Mouse (Mus musculus): ENCODE results near the gene St5. TPM values are rescaled to one million over a fixed set of nuclear protein-coding genes. Genes with fewer than 3 reads are reported as not detected.

St5 gene
- polyA plus RNA-seq, 1 experiment, result 44.8 TPM

DNA sequence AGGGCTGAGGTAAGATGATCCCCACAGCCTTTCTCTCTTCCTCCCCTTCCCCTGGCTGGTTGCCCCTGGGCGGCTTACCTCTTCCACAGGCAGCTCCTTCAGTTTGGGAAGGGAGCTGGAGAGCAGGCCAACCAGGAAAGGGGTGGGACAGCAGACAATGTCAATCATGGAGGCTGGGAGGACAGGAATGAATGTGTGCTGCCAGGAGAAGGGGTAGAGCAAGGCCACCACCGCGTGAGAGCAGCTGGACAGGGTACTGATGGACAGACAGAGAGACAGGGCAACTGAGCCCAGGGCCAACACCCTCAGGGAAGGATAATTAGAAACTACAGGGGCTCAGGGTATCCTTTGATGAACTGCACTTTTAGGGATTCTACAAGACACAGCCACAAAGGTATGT lies 175.9 kb downstream of the St5 start:
- WGBS, result 51% methylated on average over 3 of the region's 3 CpGs
- DNase-seq, result no peak
- H3K27me3 ChIP-seq (ENCODE audit: control insufficient read depth, insufficient read depth, low read length), result no peaks in the 10 kb centered on the region
- TF ChIP-seq CTCF (IDR thresholded peaks at IDR 0.05; ENCODE audit: borderline replicate concordance, insufficient read depth, low read depth, low read length), result no peak
- TF ChIP-seq POLR2A (IDR thresholded peaks at IDR 0.05; ENCODE audit: borderline replicate concordance, insufficient read depth, low read length), result no peak
- no peak overlapping the region for H3K27ac ChIP-seq (ENCODE audit: insufficient read depth, low read length)
- no peak overlapping the region for H3K4me3 ChIP-seq (replicated peaks; ENCODE audit: insufficient read depth, low read depth, low read length)
- H3K4me1 ChIP-seq (ENCODE audit: control insufficient read depth, insufficient read depth, low read length), result peaks cover 10% of the 10 kb centered on the region; the same call in 1 of the 2 replicates

DNA sequence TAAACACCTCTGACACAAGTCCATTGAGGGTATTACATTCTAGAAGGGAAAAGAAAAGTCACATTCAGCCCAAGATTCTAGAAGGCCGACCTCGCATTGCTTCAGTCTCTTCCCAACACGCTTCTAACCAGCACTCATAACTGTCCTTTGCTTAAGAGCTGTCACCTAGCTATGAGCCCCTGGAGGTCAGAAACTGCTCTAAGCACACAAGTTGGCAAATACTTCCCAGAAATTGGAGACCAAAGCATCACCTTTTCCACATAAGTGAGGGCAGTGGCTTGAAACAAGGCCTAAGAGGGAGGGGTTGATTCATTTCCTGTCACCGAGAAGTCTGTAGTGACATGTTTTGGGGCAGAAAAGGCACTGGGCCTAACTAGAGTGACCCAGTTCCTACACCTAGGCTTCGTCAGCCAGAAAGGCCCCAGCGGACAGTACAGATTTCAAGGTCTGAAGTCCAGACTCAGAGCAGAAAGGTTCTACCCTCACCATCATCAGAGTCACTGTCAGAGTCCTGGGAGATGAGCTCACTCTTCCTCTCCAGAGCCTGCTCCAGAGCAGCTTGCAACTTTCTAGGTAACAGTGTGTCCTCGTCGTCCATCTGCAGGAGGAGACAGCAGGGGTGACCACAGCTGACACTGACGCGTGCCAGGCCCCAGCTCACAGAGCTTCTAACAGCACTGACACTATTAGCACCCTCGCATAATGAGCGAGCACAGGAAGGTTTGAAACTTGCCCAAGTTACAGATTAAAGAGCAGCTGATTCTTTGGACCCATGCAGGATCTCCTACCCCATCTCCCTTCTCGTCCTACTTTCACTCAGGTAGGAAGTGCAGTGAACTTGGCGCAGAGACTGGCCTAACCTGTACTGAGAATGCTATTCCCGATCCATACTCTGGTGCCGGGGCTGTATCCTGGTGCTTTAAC lies 177.4 kb downstream of the St5 start:
- no peaks in the 10 kb centered on the region for H3K27me3 ChIP-seq (ENCODE audit: control insufficient read depth, insufficient read depth, low read length)
- no peak for DNase-seq
- TF ChIP-seq POLR2A (IDR thresholded peaks at IDR 0.05; ENCODE audit: borderline replicate concordance, insufficient read depth, low read length) (no peak), CTCF (IDR thresholded peaks at IDR 0.05; ENCODE audit: borderline replicate concordance, insufficient read depth, low read depth, low read length) (no peak)
- peaks cover 10% of the 10 kb centered on the region; the same call in 1 of the 2 replicates for H3K4me1 ChIP-seq (ENCODE audit: control insufficient read depth, insufficient read depth, low read length)
- 44% methylated on average over 16 of the region's 16 CpGs for WGBS
- H3K27ac ChIP-seq (ENCODE audit: insufficient read depth, low read length), result peak overlapping the region; percentile 15
- no peak overlapping the region for H3K4me3 ChIP-seq (replicated peaks; ENCODE audit: insufficient read depth, low read depth, low read length)

DNA sequence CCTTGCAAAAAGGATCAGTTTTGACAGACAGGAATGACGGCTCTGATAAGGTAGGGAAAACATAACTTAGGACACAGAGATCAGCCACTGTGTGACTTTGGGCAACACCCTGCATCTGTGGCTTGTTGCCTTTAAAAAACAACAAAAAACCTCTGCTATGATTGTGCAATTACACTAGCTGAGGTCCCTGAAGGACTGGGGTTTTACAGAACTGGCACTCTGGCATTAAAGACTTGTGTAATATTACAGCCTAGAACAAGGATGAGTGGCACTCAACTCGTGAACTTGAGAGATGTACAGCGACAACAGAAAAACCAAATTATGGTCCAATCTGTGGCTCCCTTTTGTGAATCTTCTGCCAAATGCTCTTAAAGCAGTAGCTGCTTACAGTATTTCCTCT lies 178.6 kb downstream of the St5 start:
- H3K27ac ChIP-seq (ENCODE audit: insufficient read depth, low read length), result no peak overlapping the region
- TF ChIP-seq POLR2A (IDR thresholded peaks at IDR 0.05; ENCODE audit: borderline replicate concordance, insufficient read depth, low read length), result no peak
- TF ChIP-seq CTCF (IDR thresholded peaks at IDR 0.05; ENCODE audit: borderline replicate concordance, insufficient read depth, low read depth, low read length), result no peak
- no peak overlapping the region for H3K4me3 ChIP-seq (replicated peaks; ENCODE audit: insufficient read depth, low read depth, low read length)

DNA sequence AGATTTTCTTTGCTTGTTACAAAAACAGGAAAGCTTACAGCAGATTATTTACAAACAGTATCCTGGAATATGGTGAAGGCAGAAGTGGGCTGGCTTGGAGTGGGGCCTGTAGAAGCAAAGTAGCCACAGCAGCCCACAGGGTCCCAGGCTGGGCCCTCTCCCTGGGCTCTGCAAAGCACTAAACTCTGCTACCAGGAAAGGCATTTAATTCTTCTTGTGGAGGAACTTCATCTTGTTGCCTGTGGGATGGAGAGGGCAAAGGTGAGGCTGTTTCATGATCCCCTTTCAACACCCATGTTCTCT lies 179.0 kb downstream of the St5 start:
- no peak for TF ChIP-seq POLR2A (IDR thresholded peaks at IDR 0.05; ENCODE audit: borderline replicate concordance, insufficient read depth, low read length)
- no peak for TF ChIP-seq CTCF (IDR thresholded peaks at IDR 0.05; ENCODE audit: borderline replicate concordance, insufficient read depth, low read depth, low read length)
- DNase-seq, result no peak
- no peak overlapping the region for H3K27ac ChIP-seq (ENCODE audit: insufficient read depth, low read length)

More for the DNA sequence above, 178.6 kb downstream of the St5 start:
- WGBS, result 84% methylated on average over 3 of the region's 3 CpGs
- no peaks in the 10 kb centered on the region for H3K27me3 ChIP-seq (ENCODE audit: control insufficient read depth, insufficient read depth, low read length)
- H3K4me1 ChIP-seq (ENCODE audit: control insufficient read depth, insufficient read depth, low read length), result peaks cover 10% of the 10 kb centered on the region; the same call in 1 of the 2 replicates
- DNase-seq, result no peak

DNA sequence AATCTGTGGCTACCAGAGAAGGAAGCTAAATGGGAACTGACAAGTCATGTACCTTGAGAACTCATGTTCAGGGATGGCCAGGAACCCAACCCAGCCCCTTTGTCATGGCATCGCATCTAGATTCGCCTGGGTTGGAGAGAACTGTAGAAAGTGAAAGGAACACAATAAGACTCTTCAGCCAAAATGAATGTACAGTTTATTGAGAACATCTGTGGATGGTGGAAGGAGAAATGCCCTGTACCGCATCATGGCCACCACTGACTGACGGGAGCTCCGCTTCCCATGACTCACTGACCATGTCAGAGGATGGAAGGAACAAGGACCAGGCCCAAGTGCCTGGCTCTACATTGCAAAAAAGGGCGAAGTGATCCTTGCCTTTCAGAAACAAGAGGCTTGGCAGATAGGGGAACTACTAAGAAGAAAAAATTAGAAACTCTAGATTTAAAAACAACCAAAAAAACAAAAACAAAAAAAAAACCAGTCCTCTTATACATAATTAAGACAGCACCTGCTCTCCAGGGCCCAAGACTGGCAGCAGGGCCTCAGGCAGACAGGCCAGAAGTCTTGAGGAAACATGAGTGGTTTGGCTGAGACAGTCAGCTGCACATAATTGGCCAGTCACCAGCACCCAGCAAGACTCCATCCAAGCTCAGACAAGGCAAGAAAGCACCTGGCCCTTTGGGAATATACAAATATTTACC lies 179.5 kb downstream of the St5 start:
- TF ChIP-seq CTCF (IDR thresholded peaks at IDR 0.05; ENCODE audit: borderline replicate concordance, insufficient read depth, low read depth, low read length), result no peak
- TF ChIP-seq POLR2A (IDR thresholded peaks at IDR 0.05; ENCODE audit: borderline replicate concordance, insufficient read depth, low read length), result no peak
- Histone ChIP-seq H3K27me3 (ENCODE audit: control insufficient read depth, insufficient read depth, low read length) (no peaks in the 10 kb centered on the region), H3K4me1 (ENCODE audit: control insufficient read depth, insufficient read depth, low read length) (peaks cover 10% of the 10 kb centered on the region; the same call in 1 of the 2 replicates), H3K27ac (ENCODE audit: insufficient read depth, low read length) (no peak overlapping the region), H3K4me3 (replicated peaks; ENCODE audit: insufficient read depth, low read depth, low read length) (no peak overlapping the region)
- WGBS, result 57% methylated on average over 6 of the region's 6 CpGs
- DNase-seq, result peak in 1 of 2 experiments; percentile 56

More for the DNA sequence above, 179.0 kb downstream of the St5 start:
- Histone ChIP-seq H3K4me3 (replicated peaks; ENCODE audit: insufficient read depth, low read depth, low read length) (no peak overlapping the region), H3K27me3 (ENCODE audit: control insufficient read depth, insufficient read depth, low read length) (no peaks in the 10 kb centered on the region), H3K4me1 (ENCODE audit: control insufficient read depth, insufficient read depth, low read length) (peaks cover 10% of the 10 kb centered on the region; the same call in 1 of the 2 replicates)

DNA sequence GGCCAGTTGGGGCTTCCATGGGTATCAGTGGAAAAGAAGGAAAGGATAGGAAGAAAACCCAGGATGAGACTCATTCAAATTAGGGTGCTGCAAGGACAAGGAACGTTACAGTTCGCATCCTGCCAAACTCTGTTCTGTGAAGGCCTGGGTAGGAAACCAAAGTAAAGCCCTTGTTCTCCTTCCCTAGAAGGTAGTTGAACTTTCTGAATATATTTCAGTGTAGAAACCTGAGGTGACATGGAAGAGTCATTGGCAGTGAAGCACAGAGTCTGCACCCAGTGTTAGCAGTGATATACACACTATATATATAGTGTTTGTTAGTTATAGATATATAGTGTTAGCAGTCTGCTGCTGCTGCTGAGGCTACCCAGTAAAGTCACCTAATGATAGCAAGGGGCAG lies 180.1 kb downstream of the St5 start:
- TF ChIP-seq POLR2A (IDR thresholded peaks at IDR 0.05; ENCODE audit: borderline replicate concordance, insufficient read depth, low read length) (no peak), CTCF (IDR thresholded peaks at IDR 0.05; ENCODE audit: borderline replicate concordance, insufficient read depth, low read depth, low read length) (no peak)
- Histone ChIP-seq H3K4me1 (ENCODE audit: control insufficient read depth, insufficient read depth, low read length) (peaks cover 10% of the 10 kb centered on the region; the same call in 1 of the 2 replicates), H3K27ac (ENCODE audit: insufficient read depth, low read length) (no peak overlapping the region), H3K4me3 (replicated peaks; ENCODE audit: insufficient read depth, low read depth, low read length) (no peak overlapping the region), H3K27me3 (ENCODE audit: control insufficient read depth, insufficient read depth, low read length) (no peaks in the 10 kb centered on the region)
- DNase-seq, result no peak
- WGBS, result 58% methylated on average over 2 of the region's 2 CpGs

DNA sequence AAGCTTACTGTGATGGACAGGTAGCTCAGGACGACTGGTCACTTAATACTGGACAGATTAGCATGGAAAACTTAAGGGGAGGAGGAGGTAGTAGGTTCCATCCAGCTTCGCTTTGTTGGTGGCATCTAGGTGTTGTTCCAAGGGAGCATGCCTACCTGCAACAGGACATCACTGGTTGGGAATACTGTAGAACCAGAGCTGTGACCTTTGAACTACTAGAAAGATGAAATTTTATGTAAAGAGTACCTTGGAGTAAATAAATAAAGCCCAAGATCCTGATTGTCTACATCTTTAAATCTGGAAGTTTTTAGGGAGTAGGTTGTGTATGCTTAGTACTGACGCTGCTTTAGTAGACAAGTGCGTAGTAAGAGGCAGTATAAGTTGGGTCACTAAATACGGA lies 181.3 kb downstream of the St5 start:
- peaks cover 15% of the 10 kb centered on the region; the same call in 1 of the 2 replicates for H3K4me1 ChIP-seq (ENCODE audit: control insufficient read depth, insufficient read depth, low read length)

More for the DNA sequence above, 181.3 kb downstream of the St5 start:
- Histone ChIP-seq H3K27me3 (ENCODE audit: control insufficient read depth, insufficient read depth, low read length) (no peaks in the 10 kb centered on the region), H3K4me3 (replicated peaks; ENCODE audit: insufficient read depth, low read depth, low read length) (no peak overlapping the region), H3K27ac (ENCODE audit: insufficient read depth, low read length) (no peak overlapping the region)
- DNase-seq, result no peak
- 75% methylated on average over 5 of the region's 5 CpGs for WGBS
- TF ChIP-seq POLR2A (IDR thresholded peaks at IDR 0.05; ENCODE audit: borderline replicate concordance, insufficient read depth, low read length), result no peak
- no peak for TF ChIP-seq CTCF (IDR thresholded peaks at IDR 0.05; ENCODE audit: borderline replicate concordance, insufficient read depth, low read depth, low read length)

Measured in cerebellum, adult 2 months (tissue).